9 mouse cellular contexts compared by ENCODE assay signal in the genomic region with DNA sequence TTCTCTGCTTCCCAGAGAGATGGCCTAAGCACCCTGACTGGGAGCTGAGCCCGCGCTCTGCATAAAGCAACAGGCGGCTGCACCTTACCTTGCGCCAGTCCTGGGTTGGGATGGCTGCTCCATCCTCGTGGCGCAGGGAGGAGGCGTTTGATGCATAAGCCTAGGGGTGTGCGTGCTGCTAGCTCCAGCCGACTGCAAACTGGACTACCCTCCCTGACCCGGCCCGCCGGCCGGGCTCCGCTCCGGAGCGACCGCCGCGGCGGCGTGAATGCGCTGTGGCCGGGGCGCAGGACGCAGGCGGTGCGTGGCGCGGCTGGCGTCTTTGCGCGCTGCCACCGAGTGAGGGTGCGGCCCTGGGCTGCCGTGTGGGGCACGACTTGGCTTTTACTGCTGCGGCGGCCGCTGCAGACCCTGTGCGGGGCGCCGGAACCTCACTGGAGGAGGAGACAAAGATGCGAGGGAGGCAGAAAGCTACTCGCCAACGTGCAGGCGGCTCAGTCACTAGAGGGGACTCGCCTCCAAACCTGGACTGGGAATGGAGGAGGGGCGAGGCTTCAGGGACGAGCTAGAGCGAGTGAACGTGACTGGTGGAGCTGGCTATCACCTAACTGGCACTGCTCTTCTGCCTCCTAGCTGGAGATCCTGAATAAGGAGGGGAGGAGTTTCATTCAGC. TPM values are rescaled to one million over a fixed set of nuclear protein-coding genes. Genes with fewer than 3 reads are reported as not detected.
DNase-seq lines count a peak whose midpoint lies in the region; ATAC-seq and TF ChIP-seq lines count a peak whose summit lies in the region.
"Had no signal": no experiment of that assay in that cellular context is flagged by ENCODE, and none has a peak within 500 bp of the region (broad histone marks: within the 10 kb centered on the region; RNA-seq: fewer than 3 reads in every experiment).

Lrrc3b (minus strand) TSS at position 503 of the 673 bp plus-strand sequence.

- no peak for ATAC-seq in megakaryocyte-erythroid progenitor cell, adult 5-6 weeks (replicated peaks; ENCODE audit: low FRiP score, low TSS enrichment, poor library complexity, severe bottlenecking)

- WGBS in lung, adult 2 months = 1% methylated on average over 51 of the region's 51 CpGs
- WGBS in limb, embryonic 10.5 days = under 1% methylated on average over 51 of the region's 51 CpGs

- peak within 1 kb of the TSS; percentile 64 for H3K4me3 ChIP-seq in lung, adult 2 months (replicated peaks; ENCODE audit: extremely low read depth, low read depth, low read length)
- peak within 1 kb of the TSS; percentile 71 for H3K4me3 ChIP-seq in limb, embryonic 10.5 days

- H3K4me1 ChIP-seq in lung, adult 2 months (ENCODE audit: control insufficient read depth, insufficient read depth, low read length) = no peaks in the 10 kb centered on the region
- H3K4me1 ChIP-seq in limb, embryonic 10.5 days = peaks cover 21% of the 10 kb centered on the region; the same call in 1 of the 2 replicates

- no peak for TF ChIP-seq CTCF in lung, adult 2 months (IDR thresholded peaks at IDR 0.05; ENCODE audit: insufficient read depth, low read length)

- no peak for DNase-seq in lung, adult 2 months
- DNase-seq in lung, postnatal 25 days (ENCODE audit: low spot score) = no peak
- peak; percentile 74 for DNase-seq in embryo, embryonic 11 days
- peak; percentile 75 to 82 for DNase-seq in heart, adult 18-20 months
- DNase-seq in kidney, adult 18-20 months = peak; percentile 7
- DNase-seq in limb, embryonic 10.5 days (ENCODE audit: low spot score) = peak; percentile 70
- peak; percentile 11 for DNase-seq in naive thymus-derived CD4-positive, alpha-beta T cell, adult 2 months (ENCODE audit: low read depth)

- H3K27ac ChIP-seq in limb, embryonic 10.5 days = peak within 1 kb of the TSS; percentile 86
- H3K27ac ChIP-seq: macrophage had no signal

- TF ChIP-seq POLR2A in lung, adult 2 months (IDR thresholded peaks at IDR 0.05; ENCODE audit: borderline replicate concordance, extremely low read depth, low read depth, low read length) = no peak

- H3K36me3 ChIP-seq in limb, embryonic 10.5 days = no peaks in the 10 kb centered on the region

- no peaks in the 10 kb centered on the region for H3K9me3 ChIP-seq in limb, embryonic 10.5 days (replicated peaks)

- peaks cover 27% of the 10 kb centered on the region for H3K27me3 ChIP-seq in limb, embryonic 10.5 days (ENCODE audit: low read depth, poor library complexity, severe bottlenecking)

RNA-seq across cellular contexts. Expression of gene Lrrc3b, which starts in this region (rescaled TPM):
- 2.3 and 4.6 TPM in 2 replicates for polyA plus RNA-seq in lung, adult 2 months (2012; rRNA removed)
- 10 to 100 TPM; 24.2 to 27.7 TPM for total RNA-seq in heart, adult 18-20 months (2021)
- polyA plus RNA-seq in limb, embryonic 10.5 days (2016; fragmentation: Nextera tagmentation; extraction: Ambion mirVana) = 2.1 and 2.6 TPM in 2 replicates
- not detected in 2 replicates for total RNA-seq in megakaryocyte-erythroid progenitor cell, adult 5-6 weeks (2014; fragmentation: Nextera tagmentation)
- total RNA-seq in megakaryocyte-erythroid progenitor cell, adult 5-6 weeks (2017) = not detected in 2 replicates
- polyA plus RNA-seq: macrophage had no signal

Comparison
In these comparisons a context has a peak if more than half of its experiments do, and no peak if none do; other contexts are left out.
1. RNA of gene Lrrc3b (total RNA-seq): 24.2 to 27.7 TPM in heart, adult 18-20 months; not detected in megakaryocyte-erythroid progenitor cell, adult 5-6 weeks; every median in the first group is over 10 times any median in the second.
2. DNase-seq: peak in embryo, embryonic 11 days (single experiment), heart, adult 18-20 months (2 of 2), kidney, adult 18-20 months (single experiment), limb, embryonic 10.5 days (single experiment) and naive thymus-derived CD4-positive, alpha-beta T cell, adult 2 months (single experiment); none in lung, adult 2 months (single experiment) and lung, postnatal 25 days (single experiment).